Mouse (Mus musculus) bone marrow macrophage, adult 2 months (primary cell): ENCODE data around the gene Tbx21.

Experiments used
- CTCF ChIP-seq: IDR thresholded peaks from 2 replicates; pipeline ENCODE4 v1.5.1; 2012; ENCODE audit warnings: low read depth, mild to moderate bottlenecking, low read length, moderate library complexity
- POLR2A ChIP-seq: IDR thresholded peaks from 2 replicates; pipeline ENCODE4 v1.6.1; 2012; ENCODE audit warnings: mild to moderate bottlenecking, low read depth, low read length, borderline replicate concordance

GRCm38 (mm10) chr11:97115797-97116196 lies 666 bp upstream of the Tbx21 start:
- TF ChIP-seq CTCF: no peak
- TF ChIP-seq POLR2A: no peak
